Mouse (Mus musculus) induced T-regulatory cell, adult 2 months (primary cell): ENCODE measurements around the gene Gm5941.
"Not testable (repeated sequence)": the region's sequence is repeated elsewhere in the genome, so short reads cannot be mapped to it uniquely, and the experiment has no call there.

Experiments
- DNase-seq: peaks from one replicate; pipeline ENCODE4 v3.0.0-alpha.2; 2012; ENCODE audit warnings: low read depth

Gene Gm5941

GRCm38 (mm10) chrX:92489649-92490048 lies at the start of gene Gm5941:
Gene Gm5941 (plus strand): TSS chrX:92489949.
- DNase-seq = not testable (repeated sequence)

DNA sequence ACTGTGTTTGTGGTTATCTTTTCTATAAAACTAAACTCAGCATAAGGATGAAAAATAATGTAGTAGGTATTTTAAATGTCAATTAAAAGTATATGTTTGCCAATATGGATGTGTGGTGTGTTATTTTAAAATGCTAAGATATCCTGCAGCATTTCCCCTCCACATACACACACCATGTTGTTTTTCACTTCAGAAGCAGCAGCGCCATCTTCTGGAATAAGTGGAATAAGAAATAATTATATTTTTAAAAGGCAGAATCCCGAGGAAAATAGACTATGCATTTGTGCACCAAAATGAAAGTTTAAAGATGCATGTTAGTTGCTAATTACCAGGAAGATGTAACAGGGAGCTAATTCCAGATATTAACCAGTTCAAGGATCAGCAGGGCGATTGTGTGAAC lies 29.3 kb upstream of the Gm5941 start:
- no peak for DNase-seq

DNA sequence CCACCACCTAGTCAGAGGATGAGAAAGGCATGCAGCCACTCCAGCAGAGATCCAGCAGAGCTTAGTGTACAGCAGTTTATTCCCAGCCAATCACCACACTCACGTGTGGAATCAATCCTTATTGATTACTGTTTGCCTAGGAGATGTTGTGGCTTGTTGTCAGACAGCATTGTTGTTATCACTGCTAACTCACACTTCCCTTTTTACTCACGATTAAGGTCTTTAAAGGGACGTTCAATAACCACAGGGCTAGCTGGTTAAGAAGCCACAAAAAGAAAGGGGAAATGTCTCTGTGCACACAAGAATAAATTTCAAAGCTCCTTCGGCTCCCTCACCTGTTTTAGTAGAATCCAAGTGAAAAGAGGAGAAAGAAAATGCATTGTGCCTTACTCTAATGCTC lies 25.0 kb upstream of the Gm5941 start:
- no peak for DNase-seq

DNA sequence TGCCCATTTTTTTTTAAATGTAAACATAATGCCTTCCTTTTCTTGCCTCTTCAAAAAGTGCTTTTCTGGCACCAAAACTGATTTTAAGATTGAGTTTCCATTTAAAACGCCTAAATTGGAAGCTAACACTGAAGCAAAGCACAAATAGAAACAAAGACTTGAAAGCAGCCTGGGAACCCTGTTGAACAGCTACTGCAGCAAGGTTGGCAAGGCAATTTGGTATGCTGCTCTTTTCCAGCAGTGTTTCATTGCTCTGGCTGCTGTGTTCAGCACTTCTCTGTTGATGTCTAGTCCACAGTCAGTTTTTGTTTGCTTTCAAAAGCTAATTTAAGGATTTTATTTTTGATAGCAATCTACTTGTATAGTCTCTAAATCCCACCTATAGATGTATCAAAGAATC lies 8.5 kb downstream of the Gm5941 start:
- DNase-seq = no peak

- no peak for DNase-seq
Observed at GRCm38 (mm10) chrX:92527826-92528225, 38.1 kb downstream of the Gm5941 start.
